In the genomic region with DNA sequence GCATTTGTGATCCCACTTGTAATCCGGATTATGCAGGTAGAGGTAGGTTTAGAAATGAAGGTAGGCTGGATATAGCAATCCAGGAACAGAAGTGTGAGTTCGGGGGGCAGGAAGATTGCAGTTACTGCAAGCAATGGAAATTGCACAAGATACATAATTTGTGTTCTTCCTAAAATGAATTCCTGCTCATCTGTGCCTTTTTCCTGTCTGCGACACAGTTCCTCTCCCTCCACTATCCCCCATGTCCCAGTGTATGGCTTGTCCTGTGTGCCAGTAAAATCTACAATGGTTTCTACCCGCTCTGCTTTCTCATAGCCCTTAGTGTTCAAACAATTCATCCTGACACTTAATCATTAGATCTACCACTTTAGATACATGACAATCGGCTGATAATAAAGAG, we compare ENCODE assay signal across 23 mouse cellular contexts. TPM values are rescaled to one million over a fixed set of nuclear protein-coding genes. Genes with fewer than 3 reads are reported as not detected.
DNase-seq lines count a peak whose midpoint lies in the region; ATAC-seq and TF ChIP-seq lines count a peak whose summit lies in the region.
"Had no signal": no experiment of that assay in that cellular context is flagged by ENCODE, and none has a peak within 500 bp of the region (broad histone marks: within the 10 kb centered on the region; RNA-seq: fewer than 3 reads in every experiment).

No protein-coding gene starts in this region.

- H3K79me3 ChIP-seq in C2C12 (ENCODE audit: low read depth) = no peaks in the 10 kb centered on the region

- peak overlapping the region; percentile 2 for H3K4me3 ChIP-seq in C2C12 (ENCODE audit: insufficient read depth, poor library complexity, severe bottlenecking)
- H3K4me3 ChIP-seq: embryonic facial prominence, embryonic 13.5 days; embryonic facial prominence, embryonic 15.5 days; erythroblast, embryonic 14.5 days; forebrain, embryonic 10.5 days; forebrain, embryonic 12.5 days had no signal

- no peaks in the 10 kb centered on the region for H3K27me3 ChIP-seq in C2C12 (ENCODE audit: control insufficient read depth, insufficient read depth, insufficient read length)
- H3K27me3 ChIP-seq: embryonic facial prominence, embryonic 13.5 days; embryonic facial prominence, embryonic 15.5 days; forebrain, embryonic 12.5 days had no signal

- ATAC-seq in megakaryocyte progenitor cell, adult 5-6 weeks (replicated peaks; ENCODE audit: poor library complexity) = peak; percentile 61
- ATAC-seq: forebrain, embryonic 14.5 days; forebrain, embryonic 16.5 days had no signal

- no peaks in the 10 kb centered on the region for H3K36me3 ChIP-seq in C2C12 (ENCODE audit: control insufficient read depth, insufficient read depth)
- H3K36me3 ChIP-seq: embryonic facial prominence, embryonic 13.5 days; embryonic facial prominence, embryonic 15.5 days; forebrain, embryonic 10.5 days; forebrain, embryonic 12.5 days had no signal

- no peak for TF ChIP-seq CTCF in C2C12 (IDR thresholded peaks at IDR 0.05; ENCODE audit: control insufficient read depth, insufficient read depth, insufficient read length)

- no peak overlapping the region for H3ac ChIP-seq in C2C12 (ENCODE audit: control insufficient read depth, insufficient read length, low read depth)

- peak; percentile 51 for DNase-seq in heart, adult 11 months
- DNase-seq in heart, postnatal 4 days = no peak
- no peak for DNase-seq in cerebellum, adult 9-11 months
- DNase-seq: adrenal gland, adult 2 months; adrenal gland, postnatal 14 days; adrenal gland, postnatal 36 days; B cell, adult 2 months; cerebellum, adult 11-12 months; cerebellum, adult 2 months; cerebellum, adult 9-10 months; cerebellum, postnatal 14 days; cerebellum, postnatal 36 days; embryo, embryonic 11 days had no signal

- no peaks in the 10 kb centered on the region for H3K79me2 ChIP-seq in C2C12 (ENCODE audit: control insufficient read depth, insufficient read depth)

TF ChIP-seq in C2C12, 6 proteins besides CTCF, POLR2A, EP300 and RAD21:
- TF ChIP-seq FOSL1 (IDR thresholded peaks at IDR 0.05; ENCODE audit: insufficient read depth, low read length, poor library complexity, severe bottlenecking) (no peak), USF1 (IDR thresholded peaks at IDR 0.05; ENCODE audit: low read depth) (no peak), CEBPB (IDR thresholded peaks at IDR 0.05; ENCODE audit: low read depth) (no peak), MAX (IDR thresholded peaks at IDR 0.05) (no peak), MYOG (IDR thresholded peaks at IDR 0.05; ENCODE audit: control insufficient read depth, extremely low read depth, insufficient read length) (no peak), MYOD1 (IDR thresholded peaks at IDR 0.05; ENCODE audit: control insufficient read depth, insufficient read length, low read depth) (no peak)

RNA-seq across cellular contexts. Expression of gene Stat4, which starts 41.7 kb away (rescaled TPM):
- under 1 TPM; 0.25 to 0.33 TPM for total RNA-seq in heart, postnatal 4 days (2021)
- not detected for polyA plus RNA-seq in C2C12 (2012; fragmentation: generic; extraction: Trizol)
- 36.2 and 42.3 TPM in 2 replicates for total RNA-seq in megakaryocyte progenitor cell, adult 5-6 weeks (2015)
- 22.0 and 25.5 TPM in 2 replicates for total RNA-seq in megakaryocyte progenitor cell, adult 5-6 weeks (2017)
- total RNA-seq: MEL had no signal
- polyA plus RNA-seq: adrenal gland, adult 2 months; erythroblast, embryonic 14.5 days had no signal

Comparison
In these comparisons a context has a peak if more than half of its experiments do, and no peak if none do; other contexts are left out.
1. RNA of gene Stat4, which starts 41.7 kb away (total RNA-seq): 22.0 to 42.3 TPM in megakaryocyte progenitor cell, adult 5-6 weeks; 0.25 to 0.33 TPM in heart, postnatal 4 days; every median in the first group is over 10 times any median in the second.